Mouse (Mus musculus) heart, embryonic 13.5 days (tissue): Measurements from ENCODE around the gene Pdzk1. TPM values are rescaled to one million over a fixed set of nuclear protein-coding genes. Genes with fewer than 3 reads are reported as not detected.

ENCODE experiments used
- ATAC-seq: fragments of 200-750 bp; cut with Nextera tagmentation; 2 replicates; pipeline ENCODE4 v1.8.0; 2017; ENCODE audit warnings: moderate TSS enrichment; ENCODE audit not compliant: insufficient number of reproducible peaks, low FRiP score, low TSS enrichment; ENCODE audit errors: extremely low read depth
- H3K27ac ChIP-seq: fragments of 300-500 bp; sonication (generic); replicated peaks from 2 replicates; pipeline ENCODE4 v1.5.1; 2015; ENCODE audit warnings: moderate library complexity, mild to moderate bottlenecking, inconsistent platforms
- H3K27me3 ChIP-seq: fragments of 300-500 bp; sonication (generic); replicated peaks from 2 replicates; pipeline ENCODE4 v1.6.1; 2015; ENCODE audit warnings: mild to moderate bottlenecking, inconsistent platforms
- H3K36me3 ChIP-seq: fragments of 300-500 bp; sonication (generic); 2 replicates; pipeline ENCODE4 v1.6.1; 2015; ENCODE audit warnings: mild to moderate bottlenecking, inconsistent platforms
- H3K4me1 ChIP-seq: fragments of 300-500 bp; sonication (generic); 2 replicates; pipeline ENCODE4 v1.6.1; 2015; ENCODE audit warnings: inconsistent platforms
- H3K4me2 ChIP-seq: fragments of 300-500 bp; sonication (generic); 2 replicates; pipeline ENCODE4 v1.6.1; 2015; ENCODE audit warnings: inconsistent platforms, mild to moderate bottlenecking, moderate library complexity
- H3K4me3 ChIP-seq: fragments of 300-500 bp; sonication (generic); 2 replicates; pipeline ENCODE4 v1.5.1; 2015; ENCODE audit warnings: moderate library complexity, mild to moderate bottlenecking, inconsistent platforms
- H3K9ac ChIP-seq: fragments of 300-500 bp; sonication (generic); 2 replicates; pipeline ENCODE4 v1.6.1; 2015; ENCODE audit warnings: inconsistent platforms, mild to moderate bottlenecking, moderate library complexity
- H3K9me3 ChIP-seq: fragments of 300-500 bp; sonication (generic); 2 replicates; pipeline ENCODE4 v1.6.1; 2016; ENCODE audit warnings: inconsistent platforms
- WGBS: fragments of 180-500 bp; shearing (Covaris S2); methylation state at CpG from one replicate; pipeline ENCODE4 v1.1.7; 2015; ENCODE audit warnings: mixed read lengths; 5-methylcytosine and 5-hydroxymethylcytosine counted together
- polyA plus RNA-seq: library from polyadenylated mRNA; unstranded; fragments of >200 nt; fragmentation: Nextera tagmentation; extraction: Ambion mirVana; gene quantifications from 2 replicates; pipeline ENCODE4 v1.2.1, GENCODE M21; 2015

The Pdzk1 gene
- polyA plus RNA-seq, 1 experiment from 2014 or later: 0.08 TPM

GRCm38 (mm10) chr3:96836414-96836813 is 7.3 kb downstream of the Pdzk1 start:
- no peak for ATAC-seq
- no peaks in the 10 kb centered on the region for H3K36me3 ChIP-seq
- no peaks in the 10 kb centered on the region for H3K9me3 ChIP-seq
- no peaks in the 10 kb centered on the region for H3K27me3 ChIP-seq
- H3K27ac ChIP-seq: no peak overlapping the region
- no peak overlapping the region for H3K9ac ChIP-seq
- no peak overlapping the region for H3K4me2 ChIP-seq
- 33% methylated on average over 2 of the region's 2 CpGs for WGBS
- H3K4me3 ChIP-seq: no peak overlapping the region
- no peaks in the 10 kb centered on the region for H3K4me1 ChIP-seq

- no peak overlapping the region for H3K4me3 ChIP-seq
- WGBS: 76% methylated on average over 7 of the region's 7 CpGs
- H3K27ac ChIP-seq: no peak overlapping the region
- no peak overlapping the region for H3K4me2 ChIP-seq
- H3K36me3 ChIP-seq: no peaks in the 10 kb centered on the region
- no peak overlapping the region for H3K9ac ChIP-seq
- H3K9me3 ChIP-seq: no peaks in the 10 kb centered on the region
- H3K4me1 ChIP-seq: no peaks in the 10 kb centered on the region
- no peak for ATAC-seq
- no peaks in the 10 kb centered on the region for H3K27me3 ChIP-seq
Observed at GRCm38 (mm10) chr3:96838996-96839645, 10.0 kb downstream of the Pdzk1 start.

- Histone ChIP-seq H3K4me3 (no peak overlapping the region), H3K36me3 (no peaks in the 10 kb centered on the region), H3K9ac (no peak overlapping the region), H3K9me3 (no peaks in the 10 kb centered on the region), H3K4me1 (peaks cover 7% of the 10 kb centered on the region), H3K4me2 (no peak overlapping the region), H3K27ac (no peak overlapping the region), H3K27me3 (0 out of 2 replicates have a peak, but pooled peaks cover 4% of the 10 kb centered on the region)
- no peak for ATAC-seq
- 91% methylated on average over 6 of the region's 6 CpGs for WGBS
Observed at GRCm38 (mm10) chr3:96845191-96845590, 16.1 kb downstream of the Pdzk1 start.

- Histone ChIP-seq H3K9me3 (no peaks in the 10 kb centered on the region), H3K9ac (no peak overlapping the region), H3K27ac (no peak overlapping the region), H3K4me3 (no peak overlapping the region), H3K4me1 (peaks cover 7% of the 10 kb centered on the region), H3K4me2 (no peak overlapping the region), H3K27me3 (0 out of 2 replicates have a peak, but pooled peaks cover 4% of the 10 kb centered on the region), H3K36me3 (no peaks in the 10 kb centered on the region)
- WGBS: 79% methylated on average over 9 of the region's 9 CpGs
- ATAC-seq: no peak
Observed at GRCm38 (mm10) chr3:96845806-96846205, 16.7 kb downstream of the Pdzk1 start.

DNA sequence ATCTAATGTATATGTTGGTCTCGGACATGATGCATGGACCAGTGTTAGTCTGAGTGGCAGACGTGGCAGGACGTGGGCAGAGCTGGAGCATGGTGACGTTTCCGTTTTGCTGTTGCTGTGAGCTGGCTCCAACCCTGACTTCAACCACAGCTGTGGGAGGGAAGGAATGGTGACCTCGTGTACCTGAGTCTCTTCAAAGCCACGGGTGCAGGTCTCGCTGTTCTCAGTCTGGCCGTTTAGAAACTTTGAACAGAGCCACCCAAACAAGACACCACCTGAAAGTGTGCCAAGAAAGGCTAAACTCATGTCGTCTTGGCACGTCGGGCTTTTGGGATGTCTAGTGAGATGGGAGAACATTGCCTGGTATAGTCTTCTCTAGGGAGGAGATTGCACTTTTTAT is 17.9 kb downstream of the Pdzk1 start:
- 0 out of 2 replicates have a peak, but pooled peaks cover 4% of the 10 kb centered on the region for H3K27me3 ChIP-seq
- ATAC-seq: no peak
- H3K9ac ChIP-seq: no peak overlapping the region
- H3K36me3 ChIP-seq: no peaks in the 10 kb centered on the region
- H3K9me3 ChIP-seq: no peaks in the 10 kb centered on the region
- 82% methylated on average over 12 of the region's 12 CpGs for WGBS
- peaks cover 7% of the 10 kb centered on the region for H3K4me1 ChIP-seq
- no peak overlapping the region for H3K4me3 ChIP-seq
- no peak overlapping the region for H3K27ac ChIP-seq
- no peak overlapping the region for H3K4me2 ChIP-seq

GRCm38 (mm10) chr3:96847661-96848060 is 18.6 kb downstream of the Pdzk1 start:
- no peaks in the 10 kb centered on the region for H3K9me3 ChIP-seq
- no peak overlapping the region for H3K4me3 ChIP-seq
- H3K27me3 ChIP-seq: 0 out of 2 replicates have a peak, but pooled peaks cover 4% of the 10 kb centered on the region
- WGBS: 20% methylated on average over 6 of the region's 6 CpGs
- no peak overlapping the region for H3K4me2 ChIP-seq
- no peak for ATAC-seq
- H3K27ac ChIP-seq: no peak overlapping the region
- no peaks in the 10 kb centered on the region for H3K36me3 ChIP-seq
- peaks cover 11% of the 10 kb centered on the region for H3K4me1 ChIP-seq
- no peak overlapping the region for H3K9ac ChIP-seq

GRCm38 (mm10) chr3:96848470-96848869 is 19.4 kb downstream of the Pdzk1 start:
- WGBS: 83% methylated on average over 7 of the region's 8 CpGs
- no peak for ATAC-seq

DNA sequence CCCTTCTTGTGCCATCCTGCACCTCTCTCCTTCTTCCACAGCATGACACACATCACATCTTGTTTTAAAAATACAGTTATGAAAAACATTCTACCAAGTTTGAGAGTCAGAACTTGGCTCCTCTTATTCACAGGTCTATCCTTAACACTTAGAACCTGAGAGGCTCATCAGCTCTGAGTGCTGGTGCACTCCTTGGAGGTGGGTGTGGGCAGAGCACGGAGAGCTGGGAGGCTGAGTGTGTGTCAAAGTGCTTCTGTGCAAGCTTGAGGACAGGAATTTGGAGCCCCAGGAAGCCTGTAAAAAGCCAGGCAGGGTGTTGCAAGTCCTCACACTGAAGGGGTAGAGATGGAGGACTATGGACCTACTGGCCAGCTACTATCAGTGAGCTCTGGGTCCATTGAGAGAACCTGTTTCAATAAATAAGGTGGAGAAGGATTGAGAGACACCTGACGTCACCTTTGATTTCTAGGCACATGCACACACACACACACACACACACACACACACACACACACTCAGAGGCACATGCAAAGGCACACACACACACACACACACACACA is 20.2 kb downstream of the Pdzk1 start:
- no peak for ATAC-seq
- WGBS: 72% methylated on average over 2 of the region's 2 CpGs
- H3K36me3 ChIP-seq: no peaks in the 10 kb centered on the region
- no peak overlapping the region for H3K27ac ChIP-seq
- H3K27me3 ChIP-seq: 0 out of 2 replicates have a peak, but pooled peaks cover 4% of the 10 kb centered on the region
- H3K4me3 ChIP-seq: no peak overlapping the region
- no peak overlapping the region for H3K4me2 ChIP-seq
- H3K4me1 ChIP-seq: peaks cover 16% of the 10 kb centered on the region
- no peaks in the 10 kb centered on the region for H3K9me3 ChIP-seq
- H3K9ac ChIP-seq: no peak overlapping the region

More at GRCm38 (mm10) chr3:96848470-96848869, 19.4 kb downstream of the Pdzk1 start:
- Histone ChIP-seq H3K9ac (no peak overlapping the region), H3K36me3 (no peaks in the 10 kb centered on the region), H3K9me3 (no peaks in the 10 kb centered on the region), H3K27me3 (0 out of 2 replicates have a peak, but pooled peaks cover 4% of the 10 kb centered on the region), H3K4me3 (no peak overlapping the region), H3K4me1 (peaks cover 16% of the 10 kb centered on the region), H3K27ac (no peak overlapping the region), H3K4me2 (no peak overlapping the region)

DNA sequence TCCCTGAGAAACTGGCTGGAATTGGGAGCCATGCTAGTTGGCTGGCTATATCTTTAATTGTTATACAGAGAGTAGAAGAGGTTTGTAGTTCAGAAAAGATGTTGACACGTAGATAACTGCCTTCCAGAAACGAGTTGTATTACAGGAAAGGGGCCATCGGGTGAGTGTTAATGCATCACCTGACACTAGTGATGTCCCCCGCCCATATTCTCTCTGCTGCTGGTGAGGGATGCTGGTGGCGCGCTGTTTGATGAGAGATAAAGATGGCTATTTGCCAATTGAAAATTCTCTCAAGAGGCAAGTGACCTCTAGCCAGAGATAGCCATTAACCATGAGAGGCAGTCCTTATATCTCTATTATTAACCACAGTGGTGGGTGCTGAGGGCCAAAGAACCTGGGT is 23.5 kb downstream of the Pdzk1 start:
- Histone ChIP-seq H3K27me3 (0 out of 2 replicates have a peak, but pooled peaks cover 8% of the 10 kb centered on the region), H3K36me3 (no peaks in the 10 kb centered on the region), H3K4me1 (peaks cover 13% of the 10 kb centered on the region), H3K9me3 (no peaks in the 10 kb centered on the region), H3K9ac (no peak overlapping the region), H3K27ac (no peak overlapping the region), H3K4me3 (no peak overlapping the region), H3K4me2 (no peak overlapping the region)
- ATAC-seq: no peak
- WGBS: 41% methylated on average over 6 of the region's 6 CpGs

DNA sequence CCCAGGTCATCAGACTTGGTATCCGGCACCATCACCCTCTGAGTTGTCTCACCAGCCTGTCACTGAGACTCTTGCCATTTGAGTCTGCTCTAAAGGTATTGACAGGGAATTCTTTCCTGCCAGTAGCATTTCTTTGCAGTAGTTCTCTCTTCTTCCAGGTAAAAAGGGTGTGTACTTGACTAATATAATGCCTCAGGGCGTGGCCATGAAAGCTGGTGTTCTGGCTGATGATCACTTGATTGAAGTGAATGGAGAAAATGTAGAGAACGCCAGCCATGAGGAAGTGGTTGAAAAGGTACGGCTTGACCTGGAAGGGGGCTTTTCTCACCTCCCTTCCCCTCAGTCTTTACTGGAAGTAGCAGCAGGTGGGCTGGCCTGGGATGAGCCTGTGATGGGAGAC is 25.3 kb downstream of the Pdzk1 start:
- Histone ChIP-seq H3K27me3 (0 out of 2 replicates have a peak, but pooled peaks cover 4% of the 10 kb centered on the region), H3K4me2 (no peak overlapping the region), H3K36me3 (no peaks in the 10 kb centered on the region), H3K4me3 (no peak overlapping the region), H3K4me1 (peaks cover 9% of the 10 kb centered on the region; the same call in 1 of the 2 replicates), H3K9me3 (no peaks in the 10 kb centered on the region), H3K9ac (no peak overlapping the region), H3K27ac (no peak overlapping the region)
- 76% methylated on average over 4 of the region's 4 CpGs for WGBS
- no peak for ATAC-seq

DNA sequence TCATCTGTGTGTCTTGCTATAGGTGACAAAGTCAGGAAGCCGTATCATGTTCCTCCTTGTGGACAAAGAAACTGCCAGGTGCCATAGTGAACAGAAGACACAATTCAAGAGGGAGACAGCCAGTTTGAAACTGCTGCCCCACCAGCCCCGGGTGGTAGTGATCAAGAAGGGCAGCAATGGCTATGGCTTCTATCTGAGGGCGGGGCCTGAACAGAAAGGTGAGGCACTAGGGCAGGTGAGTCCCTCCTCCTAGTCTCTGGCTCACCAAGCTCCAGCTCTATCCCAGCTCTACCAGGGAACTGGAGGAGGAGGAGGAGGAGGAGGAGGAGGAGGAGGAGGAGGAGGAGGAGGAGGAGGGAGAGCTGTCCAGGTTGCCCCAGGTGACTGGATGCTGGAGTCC is 26.7 kb downstream of the Pdzk1 start:
- Histone ChIP-seq H3K4me1 (peaks cover 9% of the 10 kb centered on the region; the same call in 1 of the 2 replicates), H3K4me2 (no peak overlapping the region), H3K4me3 (no peak overlapping the region), H3K36me3 (no peaks in the 10 kb centered on the region), H3K27ac (no peak overlapping the region), H3K9me3 (no peaks in the 10 kb centered on the region), H3K9ac (no peak overlapping the region), H3K27me3 (0 out of 2 replicates have a peak, but pooled peaks cover 4% of the 10 kb centered on the region)
- 82% methylated on average over 3 of the region's 3 CpGs for WGBS
- ATAC-seq: no peak

DNA sequence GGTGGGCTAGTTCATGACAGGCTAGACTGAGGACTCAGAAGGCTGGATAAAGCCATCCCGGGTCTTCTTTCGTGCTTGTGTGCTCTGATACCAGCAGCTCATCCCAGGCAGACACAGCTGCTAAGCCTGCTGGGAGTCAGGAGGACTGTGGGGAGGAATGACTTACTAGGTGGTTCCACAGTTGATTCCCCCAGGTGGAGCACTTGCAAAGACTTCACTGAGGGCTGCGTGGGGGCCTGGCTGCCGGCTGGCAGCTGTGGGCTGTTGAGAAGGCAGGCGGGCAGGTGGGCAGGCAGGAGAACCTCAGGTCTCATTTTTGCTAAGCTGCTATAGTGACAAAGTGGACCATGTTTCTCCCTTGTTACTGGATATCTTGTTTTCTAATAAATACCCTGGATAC is 31.4 kb downstream of the Pdzk1 start:
- Histone ChIP-seq H3K4me3 (no peak overlapping the region), H3K9me3 (no peaks in the 10 kb centered on the region), H3K9ac (no peak overlapping the region), H3K4me1 (no peaks in the 10 kb centered on the region), H3K36me3 (no peaks in the 10 kb centered on the region), H3K27me3 (no peaks in the 10 kb centered on the region), H3K4me2 (no peak overlapping the region), H3K27ac (no peak overlapping the region)
- 81% methylated on average over 5 of the region's 5 CpGs for WGBS
- ATAC-seq: no peak
